Mouse (Mus musculus) olfactory bulb, adult 2 months (tissue): ENCODE measurements around the gene Sdha.

ENCODE experiments used
- CTCF ChIP-seq: fragments of 200-500 bp; IDR thresholded peaks from 2 replicates; pipeline ENCODE4 v1.5.1; 2012; ENCODE audit warnings: low read depth, mild to moderate bottlenecking, low read length, moderate library complexity; ENCODE audit not compliant: insufficient read depth
- POLR2A ChIP-seq: fragments of 200-500 bp; IDR thresholded peaks from 2 replicates; pipeline ENCODE4 v1.6.1; 2012; ENCODE audit warnings: mild to moderate bottlenecking, low read depth, low read length, moderate library complexity; ENCODE audit not compliant: insufficient read depth

- TF ChIP-seq CTCF: no peak
- no peak for TF ChIP-seq POLR2A
These were observed 31.6 kb upstream of the Sdha start for GRCm38 (mm10) chr13:74381533-74382276.
